Mouse (Mus musculus) ovary, adult 10 weeks (tissue): ENCODE results near the gene Rbck1. TPM values are rescaled to one million over a fixed set of nuclear protein-coding genes. Genes with fewer than 3 reads are reported as not detected.

Source experiments
- polyA plus RNA-seq: library from polyadenylated mRNA; stranded (reverse); fragments of 350-450 nt; fragmentation: Illumina TruSeq; extraction: RNeasy Lipid Tissue Mini Kit (QIAGEN cat#74804); gene quantifications from one replicate; pipeline ENCODE4 v1.2.3, GENCODE M21; 2014

The Rbck1 gene
- polyA plus RNA-seq, result 0.54 TPM

GRCm38 (mm10) chr2:152332101-152332825 is at the start of gene Rbck1:
Gene Rbck1, minus strand, starts transcription at chr2:152332653.

GRCm38 (mm10) chr2:152376345-152376741 is 43.9 kb upstream of the Rbck1 start, which contains the start of gene Nrsn2:
Gene Nrsn2, minus strand, starts transcription at chr2:152376638.

GRCm38 (mm10) chr2:152343329-152344213 is 11.1 kb upstream of the Rbck1 start, which contains the start of gene Trib3:
Gene Trib3, minus strand, starts transcription at chr2:152344032.

GRCm38 (mm10) chr2:152293727-152294475 is 38.6 kb downstream of the Rbck1 start, which contains the start of gene Tbc1d20:
Gene Tbc1d20, plus strand, starts transcription at chr2:152293828.

Other genes starting within 250 kb of the Rbck1 start
- gene Srxn1, start 227.1 kb downstream of the Rbck1 start, polyA plus RNA-seq, result 7.7 TPM
- not detected for gene Tcf15, start 189.1 kb downstream of the Rbck1 start, polyA plus RNA-seq
- gene Csnk2a1, start 105.8 kb downstream of the Rbck1 start, polyA plus RNA-seq, result 241 TPM
- 29.5 TPM for gene Tbc1d20, start 38.8 kb downstream of the Rbck1 start, polyA plus RNA-seq
- gene Trib3, start 11.4 kb upstream of the Rbck1 start, polyA plus RNA-seq, result not detected
- gene Nrsn2, start 44.0 kb upstream of the Rbck1 start, polyA plus RNA-seq, result not detected
- gene Sox12, start 65.4 kb upstream of the Rbck1 start, polyA plus RNA-seq, result 3.2 TPM
- gene Zcchc3, start 82.4 kb upstream of the Rbck1 start, polyA plus RNA-seq, result 12.9 TPM
- gene 6820408C15Rik, start 82.9 kb upstream of the Rbck1 start, polyA plus RNA-seq, result 4.4 TPM
- not detected for gene Defb23, start 132.0 kb upstream of the Rbck1 start, polyA plus RNA-seq
- 4.8 TPM for gene Defb20, start 144.4 kb upstream of the Rbck1 start, polyA plus RNA-seq
- not detected for gene Defb22, start 157.5 kb upstream of the Rbck1 start, polyA plus RNA-seq
- gene Defb26, start 179.0 kb upstream of the Rbck1 start, polyA plus RNA-seq, result not detected
- gene Defb28, start 185.6 kb upstream of the Rbck1 start, polyA plus RNA-seq, result not detected
- gene Defb29, start 207.4 kb upstream of the Rbck1 start, polyA plus RNA-seq, result not detected
- not detected for gene Gm17416, start 236.7 kb upstream of the Rbck1 start, polyA plus RNA-seq
- not detected for gene Defb21, start 240.1 kb upstream of the Rbck1 start, polyA plus RNA-seq
- gene Defb19, start 247.7 kb upstream of the Rbck1 start, polyA plus RNA-seq, result 21.0 TPM